Mouse (Mus musculus): ENCODE measurements around the gene Gfod2. TPM values are rescaled to one million over a fixed set of nuclear protein-coding genes. Genes with fewer than 3 reads are reported as not detected.

Gfod2 gene
- polyA plus RNA-seq, 1 experiment from 2014 or later, result 58.8 TPM

- peaks cover 14% of the 10 kb centered on the region for H3K36me3 ChIP-seq
- H3K4me2 ChIP-seq (replicated peaks), result no peak overlapping the region
- no peak overlapping the region for H3K4me3 ChIP-seq
- 85% methylated on average over 3 of the region's 3 CpGs for WGBS
- H3K4me1 ChIP-seq, result peaks cover 4% of the 10 kb centered on the region
- H3K9ac ChIP-seq (replicated peaks), result no peak overlapping the region
- H3K27me3 ChIP-seq, result no peaks in the 10 kb centered on the region
- H3K9me3 ChIP-seq, result no peaks in the 10 kb centered on the region
- ATAC-seq (ENCODE audit: low FRiP score, low read depth), result no peak
- H3K27ac ChIP-seq (replicated peaks), result no peak overlapping the region
Observed at GRCm38 (mm10) chr8:105712286-105712685, 46.2 kb downstream of the Gfod2 start.

- H3K4me1 ChIP-seq, result peaks cover 17% of the 10 kb centered on the region
- H3K27me3 ChIP-seq, result no peaks in the 10 kb centered on the region
- WGBS, result 73% methylated on average over 13 of the region's 14 CpGs
- H3K4me3 ChIP-seq, result no peak overlapping the region
- no peak overlapping the region for H3K4me2 ChIP-seq (replicated peaks)
- no peaks in the 10 kb centered on the region for H3K9me3 ChIP-seq
- H3K36me3 ChIP-seq, result peaks cover 3% of the 10 kb centered on the region
- H3K27ac ChIP-seq (replicated peaks), result no peak overlapping the region
- no peak overlapping the region for H3K9ac ChIP-seq (replicated peaks)
- no peak for ATAC-seq (ENCODE audit: low FRiP score, low read depth)
Observed at GRCm38 (mm10) chr8:105709317-105709716, 49.1 kb downstream of the Gfod2 start.

GRCm38 (mm10) chr8:105708675-105709074 lies 49.8 kb downstream of the Gfod2 start:
- no peak overlapping the region for H3K4me3 ChIP-seq
- WGBS, result 95% methylated on average over 8 of the region's 8 CpGs
- ATAC-seq (ENCODE audit: low FRiP score, low read depth), result peak; percentile 2; the same call in 1 of the 2 replicates
- no peak overlapping the region for H3K9ac ChIP-seq (replicated peaks)
- H3K4me1 ChIP-seq, result peaks cover 17% of the 10 kb centered on the region
- no peak overlapping the region for H3K27ac ChIP-seq (replicated peaks)
- no peaks in the 10 kb centered on the region for H3K27me3 ChIP-seq
- H3K36me3 ChIP-seq, result peaks cover 9% of the 10 kb centered on the region
- no peaks in the 10 kb centered on the region for H3K9me3 ChIP-seq
- H3K4me2 ChIP-seq (replicated peaks), result no peak overlapping the region

GRCm38 (mm10) chr8:105707498-105708403 lies 50.7 kb downstream of the Gfod2 start, which contains the start of the genes 4933405L10Rik and Enkd1:
TSS of gene 4933405L10Rik (plus strand) at chr8:105707655.
TSS of gene Enkd1 (minus strand) at chr8:105708210.
- peak; percentile 87 for ATAC-seq (ENCODE audit: low FRiP score, low read depth)
- Histone ChIP-seq H3K9me3 (no peaks in the 10 kb centered on the region), H3K9ac (replicated peaks) (peak within 1 kb of the TSS; percentile 71), H3K4me3 (peak within 1 kb of the TSS; percentile 75), H3K27ac (replicated peaks) (no peak within 1 kb of the TSS), H3K36me3 (peaks cover 19% of the 10 kb centered on the region), H3K4me1 (peaks cover 20% of the 10 kb centered on the region), H3K27me3 (no peaks in the 10 kb centered on the region), H3K4me2 (replicated peaks) (peak within 1 kb of the TSS; percentile 91)
- under 1% methylated on average over 55 of the region's 55 CpGs for WGBS

GRCm38 (mm10) chr8:105706426-105706825 lies 52.0 kb downstream of the Gfod2 start:
- Histone ChIP-seq H3K4me1 (peaks cover 29% of the 10 kb centered on the region), H3K27ac (replicated peaks) (no peak overlapping the region), H3K4me3 (peak overlapping the region; percentile 75), H3K9ac (replicated peaks) (no peak overlapping the region; the same call in 1 of the 2 replicates), H3K4me2 (replicated peaks) (peak overlapping the region; percentile 91), H3K36me3 (peaks cover 20% of the 10 kb centered on the region), H3K9me3 (no peaks in the 10 kb centered on the region), H3K27me3 (no peaks in the 10 kb centered on the region)
- no peak for ATAC-seq (ENCODE audit: low FRiP score, low read depth)
- 76% methylated on average over 12 of the region's 12 CpGs for WGBS

GRCm38 (mm10) chr8:105704955-105705354 lies 53.5 kb downstream of the Gfod2 start:
- H3K4me1 ChIP-seq, result peaks cover 35% of the 10 kb centered on the region
- no peak overlapping the region for H3K9ac ChIP-seq (replicated peaks)
- H3K27me3 ChIP-seq, result no peaks in the 10 kb centered on the region
- 93% methylated on average over 6 of the region's 6 CpGs for WGBS
- no peaks in the 10 kb centered on the region for H3K9me3 ChIP-seq
- H3K27ac ChIP-seq (replicated peaks), result no peak overlapping the region
- H3K36me3 ChIP-seq, result peaks cover 20% of the 10 kb centered on the region
- H3K4me3 ChIP-seq, result no peak overlapping the region
- no peak overlapping the region for H3K4me2 ChIP-seq (replicated peaks)
- ATAC-seq (ENCODE audit: low FRiP score, low read depth), result no peak

GRCm38 (mm10) chr8:105704146-105704812 lies 54.2 kb downstream of the Gfod2 start:
- WGBS, result 95% methylated on average over 34 of the region's 34 CpGs
- H3K9me3 ChIP-seq, result no peaks in the 10 kb centered on the region
- H3K4me2 ChIP-seq (replicated peaks), result no peak overlapping the region
- no peaks in the 10 kb centered on the region for H3K27me3 ChIP-seq
- no peak overlapping the region for H3K27ac ChIP-seq (replicated peaks)
- ATAC-seq (ENCODE audit: low FRiP score, low read depth), result no peak
- H3K4me1 ChIP-seq, result peaks cover 41% of the 10 kb centered on the region
- H3K36me3 ChIP-seq, result peaks cover 20% of the 10 kb centered on the region
- no peak overlapping the region for H3K4me3 ChIP-seq
- no peak overlapping the region for H3K9ac ChIP-seq (replicated peaks)

- Histone ChIP-seq H3K9me3 (no peaks in the 10 kb centered on the region), H3K27ac (replicated peaks) (no peak overlapping the region), H3K27me3 (no peaks in the 10 kb centered on the region), H3K9ac (replicated peaks) (no peak overlapping the region; the same call in 1 of the 2 replicates), H3K36me3 (peaks cover 30% of the 10 kb centered on the region), H3K4me3 (no peak overlapping the region; the same call in 1 of the 2 replicates), H3K4me2 (replicated peaks) (no peak overlapping the region), H3K4me1 (peaks cover 41% of the 10 kb centered on the region)
- no peak for ATAC-seq (ENCODE audit: low FRiP score, low read depth)
- WGBS, result 91% methylated on average over 24 of the region's 24 CpGs
Observed at GRCm38 (mm10) chr8:105702731-105703415, 55.6 kb downstream of the Gfod2 start.

- H3K9ac ChIP-seq (replicated peaks), result peak overlapping the region; percentile 77
- WGBS, result 30% methylated on average over 18 of the region's 18 CpGs
Observed at GRCm38 (mm10) chr8:105702001-105702401, 56.5 kb downstream of the Gfod2 start.

GRCm38 (mm10) chr8:105700966-105701824 lies 57.3 kb downstream of the Gfod2 start, which contains the start of the genes Acd and Pard6a:
TSS of gene Acd (minus strand) at chr8:105701102.
TSS of gene Pard6a (plus strand) at chr8:105701148.
- peak; percentile 84 for ATAC-seq (ENCODE audit: low FRiP score, low read depth)
- no peaks in the 10 kb centered on the region for H3K9me3 ChIP-seq
- H3K27me3 ChIP-seq, result no peaks in the 10 kb centered on the region
- H3K27ac ChIP-seq (replicated peaks), result peak within 1 kb of the TSS; percentile 91
- peak within 1 kb of the TSS; percentile 77 for H3K9ac ChIP-seq (replicated peaks)
- under 1% methylated on average over 60 of the region's 60 CpGs for WGBS
- H3K4me3 ChIP-seq, result peak within 1 kb of the TSS; percentile 72
- peaks cover 26% of the 10 kb centered on the region for H3K4me1 ChIP-seq
- H3K4me2 ChIP-seq (replicated peaks), result peak within 1 kb of the TSS; percentile 96
- peaks cover 47% of the 10 kb centered on the region for H3K36me3 ChIP-seq

More at GRCm38 (mm10) chr8:105702001-105702401, 56.5 kb downstream of the Gfod2 start:
- Histone ChIP-seq H3K4me3 (peak overlapping the region; percentile 72), H3K36me3 (peaks cover 39% of the 10 kb centered on the region), H3K4me2 (replicated peaks) (peak overlapping the region; percentile 96), H3K27ac (replicated peaks) (peak overlapping the region; percentile 91), H3K4me1 (peaks cover 34% of the 10 kb centered on the region), H3K9me3 (no peaks in the 10 kb centered on the region), H3K27me3 (no peaks in the 10 kb centered on the region)
- ATAC-seq (ENCODE audit: low FRiP score, low read depth), result peak; percentile 21

- peak; percentile 52; the same call in 1 of the 2 replicates for ATAC-seq (ENCODE audit: low FRiP score, low read depth)
- peak overlapping the region; percentile 91 for H3K27ac ChIP-seq (replicated peaks)
- H3K9me3 ChIP-seq, result no peaks in the 10 kb centered on the region
- H3K27me3 ChIP-seq, result peaks cover under 1% of the 10 kb centered on the region; the same call in 1 of the 2 replicates
- H3K9ac ChIP-seq (replicated peaks), result peak overlapping the region; percentile 77
- H3K36me3 ChIP-seq, result peaks cover 47% of the 10 kb centered on the region
- peak overlapping the region; percentile 96 for H3K4me2 ChIP-seq (replicated peaks)
- under 1% methylated on average over 21 of the region's 21 CpGs for WGBS
- H3K4me1 ChIP-seq, result peaks cover 24% of the 10 kb centered on the region
- H3K4me3 ChIP-seq, result peak overlapping the region; percentile 72
Observed at GRCm38 (mm10) chr8:105700566-105700965, 57.9 kb downstream of the Gfod2 start.

All from midbrain, embryonic 12.5 days (tissue).